Mouse (Mus musculus) small intestine, adult 2 months (tissue): ENCODE measurements around the gene Zfp410.

Source experiments
- CTCF ChIP-seq: fragments of 200-500 bp; IDR thresholded peaks from 2 replicates; pipeline ENCODE4 v1.5.1; 2012; ENCODE audit warnings: low read depth, mild to moderate bottlenecking, control low read depth, inconsistent platforms, low read length, moderate library complexity, mixed read lengths; ENCODE audit not compliant: insufficient replicate concordance, insufficient read length; ENCODE audit errors: extremely low read depth
- POLR2A ChIP-seq: fragments of 200-500 bp; IDR thresholded peaks from 2 replicates; pipeline ENCODE4 v1.6.1; 2012; ENCODE audit warnings: low read depth, mild to moderate bottlenecking, control low read depth, inconsistent platforms, low read length, moderate library complexity

- TF ChIP-seq CTCF = no peak
- TF ChIP-seq POLR2A = no peak
Measured at GRCm38 (mm10) chr12:84297851-84298250, 18.8 kb upstream of the Zfp410 start.
